Mouse (Mus musculus) adrenal gland, postnatal 36 days (tissue): Measurements from ENCODE around the gene Ppt1. TPM values are rescaled to one million over a fixed set of nuclear protein-coding genes. Genes with fewer than 3 reads are reported as not detected.

Source experiments
- DNase-seq, 2 experiments: peaks; one replicate each; pipeline ENCODE4 v3.0.0; 2021; ENCODE audit warnings: mixed read lengths in 1 of 2
- total RNA-seq, 2 experiments: library from RNA; stranded (reverse); gene quantifications; 2 replicates each; pipeline ENCODE4 v1.2.3; 2021

Gene Ppt1
- total RNA-seq, 2 experiments from 2014 or later, result 65.3 to 82.9 TPM

DNA sequence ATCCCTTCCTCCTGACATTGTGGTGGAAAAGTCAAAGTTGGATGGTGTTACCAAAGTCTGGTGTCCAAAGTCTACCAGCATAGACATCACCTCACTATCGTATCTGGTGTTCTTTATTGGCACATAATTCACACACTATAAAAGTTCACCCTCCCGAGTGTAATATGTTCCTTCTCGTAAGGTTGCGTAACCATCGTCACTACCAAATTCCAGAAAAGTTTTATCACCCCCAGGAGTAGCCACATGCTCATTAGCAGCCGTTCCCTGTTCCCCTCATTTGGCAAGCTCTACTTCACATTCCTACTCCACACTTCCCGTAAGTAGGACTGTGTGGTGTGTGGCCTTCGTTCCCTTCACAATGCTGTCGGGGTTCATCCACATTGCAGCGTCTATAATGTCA lies 69.3 kb downstream of the Ppt1 start:
- no peak for DNase-seq

Other genes starting within 250 kb of the Ppt1 start
- gene 9530002B09Rik, start 147.0 kb upstream of the Ppt1 start, total RNA-seq, result not detected
- gene Cap1, start 49.8 kb downstream of the Ppt1 start, total RNA-seq, result 100 to 1,000 TPM; 139 to 163 TPM
- 1 to 10 TPM; 5.4 to 6.6 TPM for gene Mfsd2a, start 124.9 kb downstream of the Ppt1 start, total RNA-seq
- 1 to 10 TPM; 3.8 to 4.9 TPM for gene Mycl, start 159.4 kb downstream of the Ppt1 start, total RNA-seq
- 10 to 100 TPM; 25.2 to 25.7 TPM for gene Trit1, start 180.4 kb downstream of the Ppt1 start, total RNA-seq